Mouse (Mus musculus) layer of hippocampus, postnatal 14 days (tissue): ENCODE measurements around the gene Cenpx. TPM values are rescaled to one million over a fixed set of nuclear protein-coding genes. Genes with fewer than 3 reads are reported as not detected.

ENCODE experiments used
- DNase-seq, 2 experiments: peaks; one replicate each; pipeline ENCODE4 v3.0.0; 2021 to 2022; ENCODE audit warnings: low spot score in 2 of 2, mixed read lengths in 1 of 2
- total RNA-seq, 2 experiments: library from RNA; stranded (reverse); gene quantifications; 2 replicates each; pipeline ENCODE4 v1.2.3; 2021

The Cenpx gene
- total RNA-seq, 2 experiments from 2014 or later: 26.8 to 28.9 TPM

- DNase-seq: no peak
Measured at GRCm38 (mm10) chr11:120662759-120663158, 50.8 kb downstream of the Cenpx start.

DNA sequence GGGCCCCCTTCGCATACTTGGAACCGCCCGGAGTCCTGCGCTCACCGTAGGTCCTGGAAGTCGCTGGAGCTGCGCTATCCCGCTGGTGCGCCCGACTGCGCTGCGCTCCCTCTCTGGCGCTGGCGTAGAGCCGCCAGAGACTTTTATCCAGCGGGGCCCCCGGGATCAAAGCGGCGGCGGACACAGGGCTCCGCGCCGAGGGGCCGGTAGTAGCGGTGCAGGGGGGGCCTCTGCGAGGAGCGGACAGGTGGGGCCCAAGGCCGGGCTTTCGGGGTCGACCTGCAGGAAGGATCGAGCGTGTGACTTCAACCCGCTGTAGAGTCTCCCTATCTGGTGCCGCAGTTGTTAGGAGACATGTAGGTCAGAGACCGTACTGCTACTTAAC is 52.5 kb downstream of the Cenpx start, which contains the start of gene Notum:
TSS of gene Notum (minus strand) at position 100 of the 385 bp plus-strand sequence.
- DNase-seq: no peak

Other genes starting within 250 kb of the Cenpx start
- gene Arl16, start 246.1 kb downstream of the Cenpx start, total RNA-seq: 10 to 100 TPM; 56.7 to 61.6 TPM
- gene Mrpl12, start 229.1 kb downstream of the Cenpx start, total RNA-seq: 10 to 100 TPM; 71.3 to 73.5 TPM
- gene Slc25a10, start 221.9 kb downstream of the Cenpx start, total RNA-seq: 10 to 100 TPM; 25.6 to 27.2 TPM
- gene Gcgr, start 183.0 kb downstream of the Cenpx start, total RNA-seq: under 1 TPM; 0.28 to 0.36 TPM
- gene Mcrip1, start 164.0 kb downstream of the Cenpx start, total RNA-seq: 10 to 100 TPM; 86.1 to 89.0 TPM
- gene Ppp1r27, start 162.6 kb downstream of the Cenpx start, total RNA-seq: not detected
- gene P4hb, start 140.5 kb downstream of the Cenpx start, total RNA-seq: 100 to 1,000 TPM; 142 to 157 TPM
- 100 to 1,000 TPM; 366 to 384 TPM for gene Arhgdia, start 132.1 kb downstream of the Cenpx start, total RNA-seq
- 10 to 100 TPM; 69.3 to 77.0 TPM for gene Alyref, start 115.4 kb downstream of the Cenpx start, total RNA-seq
- gene Anapc11, start 115.3 kb downstream of the Cenpx start, total RNA-seq: 10 to 100 TPM; 88.0 to 96.5 TPM
- gene Npb, start 105.3 kb downstream of the Cenpx start, total RNA-seq: 1 to 10 TPM; 2.3 to 2.7 TPM
- 100 to 1,000 TPM; 150 TPM for gene Pcyt2, start 95.8 kb downstream of the Cenpx start, total RNA-seq
- gene Sirt7, start 88.5 kb downstream of the Cenpx start, total RNA-seq: 10 to 100 TPM; 35.0 to 35.4 TPM
- 10 to 100 TPM; 85.5 to 89.8 TPM for gene Mafg, start 80.1 kb downstream of the Cenpx start, total RNA-seq
- gene Pycr1, start 70.0 kb downstream of the Cenpx start, total RNA-seq: 1 to 10 TPM; 4.7 to 5.1 TPM
- 1 to 10 TPM; 3.0 to 3.5 TPM for gene Myadml2, start 65.6 kb downstream of the Cenpx start, total RNA-seq
- 10 to 100 TPM in 1 of 2 experiments, 1 to 10 TPM in 1; 7.9 to 10.2 TPM for gene Notum, start 52.6 kb downstream of the Cenpx start, total RNA-seq
- 10 to 100 TPM; 54.2 to 58.9 TPM for gene Aspscr1, start 40.8 kb downstream of the Cenpx start, total RNA-seq
- gene Lrrc45, start 187 bp upstream of the Cenpx start, total RNA-seq: 10 to 100 TPM; 56.0 to 58.2 TPM
- gene Rac3, start 7.7 kb upstream of the Cenpx start, total RNA-seq: 10 to 100 TPM; 83.9 to 98.6 TPM
- 10 to 100 TPM; 10.4 to 12.0 TPM for gene Dcxr, start 13.5 kb upstream of the Cenpx start, total RNA-seq
- 1 to 10 TPM; 2.1 to 2.2 TPM for gene Cbr2, start 18.4 kb upstream of the Cenpx start, total RNA-seq
- gene Hmga1b, start 49.1 kb upstream of the Cenpx start, total RNA-seq: 10 to 100 TPM; 16.1 to 21.9 TPM
- gene Rfng, start 70.5 kb upstream of the Cenpx start, total RNA-seq: 10 to 100 TPM; 79.0 to 81.2 TPM
- gene Gps1, start 70.5 kb upstream of the Cenpx start, total RNA-seq: 100 to 1,000 TPM; 137 to 138 TPM
- gene Dus1l, start 82.7 kb upstream of the Cenpx start, total RNA-seq: 10 to 100 TPM; 40.1 to 45.5 TPM
- gene Fasn, start 110.8 kb upstream of the Cenpx start, total RNA-seq: 100 to 1,000 TPM; 223 to 257 TPM
- 1 to 10 TPM; 5.7 to 7.8 TPM for gene Ccdc57, start 219.1 kb upstream of the Cenpx start, total RNA-seq
- gene Slc16a3, start 234.7 kb upstream of the Cenpx start, total RNA-seq: 1 to 10 TPM; 2.1 to 3.3 TPM